Mouse (Mus musculus): ENCODE data around the gene Jtb.

- TF ChIP-seq CTCF (conservative IDR thresholded peaks at IDR 0.05; ENCODE audit: low read length) (no peak), NANOG (IDR thresholded peaks at IDR 0.05; ENCODE audit: borderline replicate concordance, low read length) (no peak)
Measured at GRCm38 (mm10) chr3:90258521-90258920, 27.1 kb downstream of the Jtb start.

Measured in E14TG2a.4 (cell line).